Mouse (Mus musculus) midbrain, embryonic 14.5 days (tissue): ENCODE data around the gene Pabpc1l. TPM values are rescaled to one million over a fixed set of nuclear protein-coding genes. Genes with fewer than 3 reads are reported as not detected.
"Not testable (repeated sequence)": the region's sequence is repeated elsewhere in the genome, so short reads cannot be mapped to it uniquely, and the experiment has no call there.

Source experiments
- ATAC-seq: fragments of 200-750 bp; cut with Nextera tagmentation; 2 replicates; pipeline ENCODE4 v1.8.0; 2017; ENCODE audit warnings: moderate number of reproducible peaks, moderate library complexity; ENCODE audit not compliant: low FRiP score, low TSS enrichment
- DNase-seq: peaks from one replicate; pipeline ENCODE4 v3.0.0-alpha.2; 2015
- H3K27ac ChIP-seq: fragments of 300-500 bp; sonication (generic); replicated peaks from 2 replicates; pipeline ENCODE4 v1.5.1; 2014; ENCODE audit warnings: mild to moderate bottlenecking, low read depth, low read length, moderate library complexity
- H3K27me3 ChIP-seq: fragments of 300-500 bp; sonication (generic); 2 replicates; pipeline ENCODE4 v1.6.1; 2014; ENCODE audit warnings: low read length, control low read depth, mixed read lengths; ENCODE audit not compliant: control insufficient read depth, insufficient read depth
- H3K36me3 ChIP-seq: fragments of 300-500 bp; sonication (generic); 2 replicates; pipeline ENCODE4 v1.6.1; 2014; ENCODE audit warnings: low read length, control low read depth; ENCODE audit not compliant: control insufficient read depth, insufficient read depth
- H3K4me1 ChIP-seq: fragments of 300-500 bp; sonication (generic); 2 replicates; pipeline ENCODE4 v1.6.1; 2014; ENCODE audit warnings: mild to moderate bottlenecking, antibody characterized with exemption, low read length, control low read depth; ENCODE audit not compliant: control insufficient read depth, insufficient read depth
- H3K4me2 ChIP-seq: fragments of 300-500 bp; sonication (generic); 2 replicates; pipeline ENCODE4 v1.6.1; 2014; ENCODE audit warnings: mild to moderate bottlenecking, low read length, moderate library complexity
- H3K4me3 ChIP-seq: fragments of 300-500 bp; sonication (generic); replicated peaks from 2 replicates; pipeline ENCODE4 v1.5.1; 2014; ENCODE audit warnings: low read depth, low read length
- H3K9ac ChIP-seq: fragments of 300-500 bp; sonication (generic); replicated peaks from 2 replicates; pipeline ENCODE4 v1.6.1; 2014; ENCODE audit warnings: mild to moderate bottlenecking, low read length, moderate library complexity
- H3K9me3 ChIP-seq: fragments of 300-500 bp; sonication (generic); 2 replicates; pipeline ENCODE4 v1.6.1; 2016; ENCODE audit warnings: low read length, control low read depth, mixed read lengths; ENCODE audit not compliant: control insufficient read depth
- WGBS: fragments of 180-500 bp; shearing (Covaris S2); extraction: QIAGEN DNeasy Blood & Tissue Kit; methylation state at CpG from one replicate; pipeline ENCODE4 v1.1.7; 2014; 5-methylcytosine and 5-hydroxymethylcytosine counted together
- polyA plus RNA-seq: library from polyadenylated mRNA; unstranded; fragments of >200 nt; fragmentation: Nextera tagmentation; extraction: Ambion mirVana; gene quantifications from 2 replicates; pipeline ENCODE4 v1.2.1, GENCODE M21; 2014

Gene Pabpc1l
- polyA plus RNA-seq, 1 experiment from 2014 or later = 0.92 TPM

- Histone ChIP-seq H3K36me3 (no peaks in the 10 kb centered on the region), H3K27me3 (no peaks in the 10 kb centered on the region), H3K4me3 (no peak overlapping the region), H3K4me2 (no peak overlapping the region), H3K9me3 (no peaks in the 10 kb centered on the region), H3K27ac (no peak overlapping the region), H3K9ac (no peak overlapping the region), H3K4me1 (no peaks in the 10 kb centered on the region)
- ATAC-seq = no peak
- WGBS = 89% methylated on average over 2 of the region's 2 CpGs
- DNase-seq = no peak
These were observed 16.3 kb downstream of the Pabpc1l start for GRCm38 (mm10) chr2:164041523-164041922.

GRCm38 (mm10) chr2:164047197-164047690, 22.0 kb downstream of the Pabpc1l start:
- H3K4me1 ChIP-seq = no peaks in the 10 kb centered on the region
- no peaks in the 10 kb centered on the region for H3K9me3 ChIP-seq
- H3K27me3 ChIP-seq = no peaks in the 10 kb centered on the region
- H3K9ac ChIP-seq = no peak overlapping the region
- WGBS = 4% methylated on average over 10 of the region's 16 CpGs
- no peak overlapping the region for H3K27ac ChIP-seq
- peak overlapping the region; percentile 45 for H3K4me2 ChIP-seq
- ATAC-seq = no peak; the same call in 1 of the 2 replicates
- H3K4me3 ChIP-seq = peak overlapping the region; percentile 15; the same call in 1 of the 2 replicates
- peaks cover 5% of the 10 kb centered on the region for H3K36me3 ChIP-seq
- DNase-seq = peak; percentile 40

- no peaks in the 10 kb centered on the region for H3K4me1 ChIP-seq
- H3K36me3 ChIP-seq = peaks cover 64% of the 10 kb centered on the region
- WGBS = 93% methylated on average over 8 of the region's 8 CpGs
These were observed 28.5 kb downstream of the Pabpc1l start for GRCm38 (mm10) chr2:164053767-164054166.

GRCm38 (mm10) chr2:164054671-164055070, 29.4 kb downstream of the Pabpc1l start:
- H3K36me3 ChIP-seq = peaks cover 73% of the 10 kb centered on the region
- ATAC-seq (no peak), DNase-seq (no peak)
- 96% methylated on average over 8 of the region's 8 CpGs for WGBS
- no peak overlapping the region for H3K4me2 ChIP-seq
- H3K27me3 ChIP-seq = no peaks in the 10 kb centered on the region
- H3K4me3 ChIP-seq = no peak overlapping the region
- no peaks in the 10 kb centered on the region for H3K4me1 ChIP-seq
- no peak overlapping the region for H3K27ac ChIP-seq
- no peak overlapping the region for H3K9ac ChIP-seq
- no peaks in the 10 kb centered on the region for H3K9me3 ChIP-seq

More at GRCm38 (mm10) chr2:164053767-164054166, 28.5 kb downstream of the Pabpc1l start:
- H3K27ac ChIP-seq = no peak overlapping the region
- H3K9ac ChIP-seq = no peak overlapping the region
- H3K4me3 ChIP-seq = no peak overlapping the region
- no peak for ATAC-seq
- no peaks in the 10 kb centered on the region for H3K9me3 ChIP-seq
- H3K27me3 ChIP-seq = no peaks in the 10 kb centered on the region
- no peak overlapping the region for H3K4me2 ChIP-seq
- no peak for DNase-seq

GRCm38 (mm10) chr2:164059634-164060235, 34.5 kb downstream of the Pabpc1l start:
- Histone ChIP-seq H3K9ac (no peak overlapping the region), H3K9me3 (no peaks in the 10 kb centered on the region), H3K4me2 (no peak overlapping the region), H3K4me1 (no peaks in the 10 kb centered on the region), H3K36me3 (peaks cover 80% of the 10 kb centered on the region), H3K27me3 (no peaks in the 10 kb centered on the region), H3K4me3 (no peak overlapping the region), H3K27ac (no peak overlapping the region)
- ATAC-seq (no peak), DNase-seq (no peak)
- 95% methylated on average over 8 of the region's 8 CpGs for WGBS

- H3K27ac ChIP-seq = peak within 1 kb of the TSS; percentile 84
- ATAC-seq (peak; percentile 49; the same call in 1 of the 2 replicates), DNase-seq (peak; percentile 67)
- H3K9ac ChIP-seq = peak within 1 kb of the TSS; percentile 84
- under 1% methylated on average over 45 of the region's 45 CpGs for WGBS
- peak within 1 kb of the TSS; percentile 87 for H3K4me3 ChIP-seq
- peaks cover 12% of the 10 kb centered on the region for H3K4me1 ChIP-seq
- H3K27me3 ChIP-seq = no peaks in the 10 kb centered on the region
- no peaks in the 10 kb centered on the region for H3K9me3 ChIP-seq
- H3K4me2 ChIP-seq = peak within 1 kb of the TSS; percentile 85
- H3K36me3 ChIP-seq = peaks cover 13% of the 10 kb centered on the region
These were observed 45.0 kb downstream of the Pabpc1l start, which contains the start of gene Stk4 for GRCm38 (mm10) chr2:164070142-164070764. Stk4 (plus strand) TSS chr2:164070322.

GRCm38 (mm10) chr2:164070765-164071436, 45.7 kb downstream of the Pabpc1l start, which contains the start of gene Tomm34:
Tomm34 (minus strand) TSS chr2:164071169.
- ATAC-seq (peak; percentile 92), DNase-seq (peak; percentile 95)
- Histone ChIP-seq H3K4me1 (peaks cover 13% of the 10 kb centered on the region), H3K9ac (peak within 1 kb of the TSS; percentile 84), H3K4me3 (peak within 1 kb of the TSS; percentile 87), H3K4me2 (peak within 1 kb of the TSS; percentile 85), H3K27me3 (no peaks in the 10 kb centered on the region), H3K36me3 (peaks cover 11% of the 10 kb centered on the region), H3K27ac (peak within 1 kb of the TSS; percentile 84), H3K9me3 (no peaks in the 10 kb centered on the region)
- WGBS = 1% methylated on average over 55 of the region's 55 CpGs

GRCm38 (mm10) chr2:164071437-164071820, 46.2 kb downstream of the Pabpc1l start:
- WGBS = 75% methylated on average over 11 of the region's 11 CpGs
- Histone ChIP-seq H3K4me1 (peaks cover 13% of the 10 kb centered on the region), H3K4me3 (peak overlapping the region; percentile 87), H3K27ac (peak overlapping the region; percentile 84), H3K4me2 (peak overlapping the region; percentile 85), H3K36me3 (peaks cover 10% of the 10 kb centered on the region)
- DNase-seq, H3K27me3 ChIP-seq, H3K9me3 ChIP-seq, H3K9ac ChIP-seq, ATAC-seq: not testable (repeated sequence)
